Mouse (Mus musculus) erythroblast, adult 5-6 weeks (primary cell): ENCODE measurements at regions not wholly inside any gene's neighbourhood (a gene's known extent, or its start where the extent isn't known, plus 50 kb on each side); places are given as distances from the start of the nearest gene placed in this dataset.

ENCODE experiments used
- ATAC-seq: replicated peaks from 2 replicates; pipeline ENCODE4 v1.8.0; 2016; ENCODE audit warnings: moderate number of reproducible peaks, mild to moderate bottlenecking, moderate TSS enrichment, inconsistent platforms; ENCODE audit not compliant: poor library complexity, low FRiP score, severe bottlenecking

DNA sequence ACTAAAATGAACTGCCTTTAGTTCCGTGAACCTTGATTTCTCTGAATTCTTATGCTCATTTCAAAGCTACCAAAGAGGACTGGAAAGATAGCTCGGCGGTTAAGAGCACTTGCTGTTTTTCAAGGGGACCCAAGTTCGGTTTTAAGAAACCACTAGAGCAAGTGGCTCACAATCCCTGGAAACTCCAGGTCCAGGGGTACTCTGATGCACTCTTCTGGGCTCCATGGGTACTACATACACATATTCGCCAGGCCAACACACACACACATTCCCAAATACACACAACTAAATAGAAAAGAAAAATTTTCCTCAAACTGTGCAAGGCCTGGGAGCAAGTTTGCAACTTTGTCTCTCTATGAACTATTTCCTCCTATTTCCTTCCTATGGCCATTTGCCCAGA is 498.9 kb upstream of the Castor2 start:
- no peak for ATAC-seq

DNA sequence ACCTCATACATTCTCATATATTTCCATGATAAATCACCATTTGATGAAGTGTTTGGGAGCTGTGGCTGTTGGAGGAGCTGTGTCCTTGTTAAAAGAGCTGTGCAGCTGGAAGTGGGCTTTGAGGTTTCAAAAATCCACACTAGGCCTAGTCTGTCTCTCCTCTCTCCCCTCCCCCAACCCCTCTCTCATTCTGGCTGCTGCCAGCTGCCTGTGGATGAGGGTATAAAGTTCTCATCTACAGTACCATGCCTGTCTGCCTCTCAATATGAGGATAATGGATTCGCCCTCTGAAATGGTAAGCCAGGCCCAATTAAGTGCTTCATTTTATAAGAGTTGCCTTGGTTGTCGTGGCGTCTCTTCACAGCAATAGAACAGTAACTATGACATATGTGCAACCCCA is 501.4 kb upstream of the Castor2 start:
- no peak for ATAC-seq

DNA sequence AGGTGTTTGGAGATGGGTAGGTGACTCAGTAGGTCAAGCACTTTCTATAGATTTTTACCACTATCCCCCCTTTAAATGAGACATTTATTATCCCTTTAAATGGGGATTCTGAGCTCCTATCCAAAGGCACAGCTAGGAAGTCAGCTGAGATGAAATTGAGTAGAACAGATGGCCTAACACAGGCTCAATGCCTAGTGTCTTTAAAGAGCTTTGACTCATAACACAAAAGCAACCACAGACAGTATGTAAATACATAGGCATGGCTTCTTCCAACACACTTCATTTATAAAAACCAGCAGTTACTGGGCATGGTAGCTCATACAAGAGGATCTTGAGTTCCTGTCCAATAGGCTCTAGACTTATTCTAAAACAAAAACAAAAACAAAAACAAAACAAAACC is 513.0 kb upstream of the Castor2 start:
- no peak for ATAC-seq

DNA sequence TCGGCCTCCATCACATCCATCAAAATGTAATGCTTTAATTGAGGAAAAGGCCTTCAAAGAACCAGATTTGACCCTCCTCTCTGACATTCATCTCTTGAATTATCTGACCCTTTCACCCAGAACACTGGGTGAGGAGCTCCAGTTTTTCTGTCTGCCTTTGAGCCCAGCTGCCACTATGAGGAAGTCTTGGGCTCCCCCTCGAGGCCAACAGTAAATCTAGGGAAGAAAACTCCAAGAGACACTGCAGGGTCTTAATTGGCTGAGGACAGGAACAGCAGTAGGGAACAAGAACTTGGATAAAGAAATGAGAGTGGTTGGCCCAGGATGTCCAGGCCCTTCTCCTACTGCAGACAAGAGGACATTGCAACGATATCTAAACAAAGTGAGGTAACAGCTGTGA is 514.3 kb upstream of the Castor2 start:
- ATAC-seq: no peak

DNA sequence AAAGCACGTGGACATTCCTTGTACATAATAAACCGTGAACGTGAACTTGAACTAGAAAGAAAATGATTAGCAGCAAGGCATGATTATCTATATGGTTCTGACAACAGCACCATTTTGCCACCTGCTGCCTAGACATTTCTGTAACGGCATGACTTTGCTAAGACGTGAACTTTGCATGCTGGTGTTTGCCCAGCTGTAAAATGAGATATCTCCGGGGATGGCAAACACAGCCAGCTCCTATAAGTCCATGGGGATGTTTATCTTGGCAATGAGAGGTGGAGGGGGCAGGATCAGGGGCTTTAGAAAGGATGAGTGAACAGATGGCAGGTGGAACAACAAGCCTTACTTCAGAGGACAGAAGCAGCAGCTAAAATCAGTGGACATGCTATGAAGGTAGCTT is 522.9 kb upstream of the Castor2 start:
- no peak for ATAC-seq

DNA sequence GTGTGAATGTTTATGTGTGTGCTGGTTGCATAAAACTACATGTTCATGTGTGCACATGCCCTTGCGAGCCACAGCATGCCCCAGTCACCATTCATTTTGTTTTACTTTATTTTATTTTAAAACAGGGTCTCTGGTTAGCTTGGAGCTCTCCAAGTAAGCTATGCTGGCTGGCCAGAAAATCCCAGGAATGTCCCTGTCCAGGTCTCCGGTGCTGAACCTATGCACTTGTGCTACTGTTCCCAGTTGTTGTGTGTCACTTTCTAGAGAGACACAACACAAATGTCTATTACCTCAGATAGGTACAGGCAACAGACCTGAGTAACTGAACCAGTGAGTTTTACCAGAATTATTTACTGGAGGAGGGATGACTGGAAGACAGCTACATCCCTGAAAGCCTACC is 530.4 kb upstream of the Castor2 start:
- ATAC-seq: no peak

DNA sequence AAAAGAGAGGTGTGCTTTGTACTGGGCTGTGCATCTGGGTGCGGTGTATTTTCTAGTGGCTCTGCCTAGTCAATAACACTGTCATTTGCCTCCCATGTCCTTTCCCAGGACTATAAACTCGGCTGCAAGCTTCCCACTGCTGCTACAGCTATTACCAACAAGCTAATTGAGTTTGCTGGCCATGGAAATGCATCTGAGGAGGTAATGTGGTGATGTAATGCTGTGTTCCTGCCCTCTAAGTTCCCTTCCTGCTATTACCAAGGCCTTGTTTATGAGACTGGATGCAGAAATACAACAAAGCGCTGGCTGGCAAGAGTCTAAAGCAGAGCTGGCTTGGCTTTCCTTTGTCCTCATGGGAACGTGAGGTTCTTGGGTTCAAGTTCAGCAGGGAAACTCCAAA is 533.0 kb upstream of the Castor2 start:
- ATAC-seq: no peak

DNA sequence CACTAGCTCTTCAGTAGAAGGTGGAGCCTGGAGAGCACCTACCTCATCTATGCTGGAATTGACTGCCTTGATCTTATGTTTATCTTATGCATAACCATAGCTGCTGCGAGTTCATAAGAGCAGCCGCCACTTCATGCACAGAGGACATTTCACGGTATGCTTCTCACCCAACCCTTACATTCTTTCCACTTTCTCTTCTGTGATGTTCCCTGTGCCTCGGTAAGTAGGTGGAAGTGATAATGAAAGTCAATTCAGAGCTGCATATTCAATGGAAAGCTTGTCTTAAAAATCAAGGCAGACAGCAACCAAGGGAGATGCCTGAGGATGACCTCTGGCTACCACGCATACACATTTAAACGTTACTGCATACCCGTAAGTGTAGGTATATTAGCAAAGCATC is 548.9 kb upstream of the Castor2 start:
- no peak for ATAC-seq

DNA sequence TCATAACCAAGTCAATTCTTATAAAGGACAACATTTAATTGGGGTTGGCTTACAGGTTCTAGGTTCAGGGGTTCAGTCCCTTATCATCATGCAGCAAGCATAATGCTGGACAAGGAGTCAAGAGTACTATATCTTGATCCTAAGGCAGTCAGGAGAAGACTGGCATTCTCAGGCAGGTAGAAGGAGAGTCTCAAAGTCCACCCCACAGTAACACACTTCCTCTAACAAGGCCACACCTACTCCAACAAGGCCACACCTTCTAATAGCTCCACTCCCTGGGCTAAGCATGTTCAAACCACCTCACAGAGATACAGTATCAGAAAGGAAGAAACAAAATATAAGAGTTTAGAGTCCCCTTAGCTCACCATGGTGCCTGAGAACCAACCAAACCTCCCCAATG is 557.3 kb upstream of the Castor2 start:
- no peak for ATAC-seq

DNA sequence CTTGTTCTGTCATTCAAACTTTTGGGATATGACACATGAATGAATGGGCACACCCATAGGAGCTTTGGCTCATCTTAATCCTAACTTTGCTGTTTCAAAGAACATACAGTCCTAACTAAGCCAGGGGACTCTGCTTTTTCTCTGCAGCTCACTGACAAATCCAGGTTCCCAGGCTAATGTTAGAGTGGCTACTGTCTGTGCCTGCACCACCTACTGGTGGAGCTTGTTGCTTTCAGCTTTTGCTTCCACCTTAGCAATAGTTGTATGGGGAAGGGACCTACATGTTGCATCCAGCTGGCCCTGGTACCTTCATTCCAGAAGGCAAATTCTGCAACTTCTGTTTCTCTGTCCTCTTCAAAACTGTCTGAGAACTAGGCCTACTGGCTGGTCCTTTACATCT is 566.8 kb upstream of the Castor2 start:
- no peak for ATAC-seq

DNA sequence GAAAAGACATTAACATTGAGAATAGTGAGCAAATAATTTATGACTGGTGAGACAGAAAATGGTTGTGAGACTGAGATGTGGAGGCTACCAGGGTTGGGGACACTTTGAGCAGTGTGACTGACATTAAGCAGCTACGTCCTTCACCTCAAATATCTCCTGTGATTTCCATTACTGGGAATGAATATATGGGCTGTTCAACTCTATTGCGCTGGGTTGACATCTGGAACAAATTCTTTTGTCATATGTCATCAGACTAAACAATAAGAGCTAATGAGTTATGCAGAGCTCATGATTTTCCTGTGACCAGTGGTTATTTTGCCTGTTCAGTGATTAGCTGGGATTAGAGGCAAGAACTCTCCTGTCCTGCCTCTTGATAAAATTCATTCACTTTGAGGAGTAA is 593.9 kb upstream of the Castor2 start:
- no peak for ATAC-seq

DNA sequence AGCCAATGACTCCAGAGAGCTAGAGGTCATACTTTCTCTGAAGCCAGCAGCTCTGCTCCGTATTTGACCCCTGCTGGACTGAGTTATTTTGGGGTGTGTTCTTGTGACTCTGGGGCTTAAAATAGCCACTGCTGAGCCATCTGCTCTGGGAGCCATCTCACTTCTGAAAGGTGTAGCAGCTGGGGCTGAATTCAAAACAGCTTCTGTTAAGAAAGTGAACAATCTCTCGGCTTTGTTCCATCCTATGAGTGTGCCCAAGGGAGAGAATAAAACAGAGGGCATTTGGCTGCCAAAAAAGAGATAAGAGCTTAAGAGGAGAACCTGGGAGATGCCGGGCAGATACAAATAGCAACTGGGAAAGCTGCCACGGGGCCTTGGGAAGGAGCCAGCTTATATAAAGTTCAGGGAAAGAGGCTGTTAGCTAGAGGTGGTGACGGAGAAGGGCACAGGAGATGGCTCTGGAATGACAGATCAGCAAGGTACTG is 611.7 kb upstream of the Castor2 start:
- ATAC-seq: no peak

DNA sequence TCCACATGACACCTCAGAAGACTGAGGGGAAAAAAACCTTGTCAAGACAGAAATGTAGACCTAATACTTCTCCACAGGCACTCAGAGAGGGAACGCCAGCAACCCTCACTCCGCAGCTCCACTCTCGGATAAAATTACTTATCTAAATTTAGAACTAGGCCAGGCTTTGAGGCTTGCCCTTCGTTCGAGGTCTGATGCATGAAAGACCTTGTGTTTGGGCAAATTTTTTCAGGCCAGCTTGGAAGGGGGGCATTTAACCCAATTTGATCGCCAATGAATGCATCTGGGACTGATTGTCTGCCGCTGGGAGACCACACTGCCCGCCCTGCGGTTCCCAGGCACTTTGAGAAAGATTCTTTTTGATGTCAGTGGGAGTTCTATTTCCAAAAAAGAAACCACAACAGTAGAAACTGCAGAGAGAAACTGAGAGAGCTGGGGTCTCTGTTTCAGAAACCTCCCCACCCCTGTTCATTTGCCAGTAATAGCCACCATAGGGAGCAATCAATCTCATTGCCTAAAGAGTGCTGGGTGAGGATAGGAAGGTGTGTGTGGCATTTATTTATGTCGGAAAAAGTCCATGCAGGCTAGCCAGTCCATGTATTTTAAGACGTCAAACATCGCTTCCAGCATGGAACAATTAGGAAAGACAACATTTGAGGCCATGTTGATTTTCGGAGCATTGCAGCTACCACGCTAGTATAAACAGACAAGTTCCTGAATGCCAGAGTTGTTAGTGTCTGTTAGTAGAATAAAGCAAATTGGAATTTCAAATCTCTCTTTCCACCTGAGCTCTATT is 617.0 kb upstream of the Castor2 start:
- no peak for ATAC-seq

DNA sequence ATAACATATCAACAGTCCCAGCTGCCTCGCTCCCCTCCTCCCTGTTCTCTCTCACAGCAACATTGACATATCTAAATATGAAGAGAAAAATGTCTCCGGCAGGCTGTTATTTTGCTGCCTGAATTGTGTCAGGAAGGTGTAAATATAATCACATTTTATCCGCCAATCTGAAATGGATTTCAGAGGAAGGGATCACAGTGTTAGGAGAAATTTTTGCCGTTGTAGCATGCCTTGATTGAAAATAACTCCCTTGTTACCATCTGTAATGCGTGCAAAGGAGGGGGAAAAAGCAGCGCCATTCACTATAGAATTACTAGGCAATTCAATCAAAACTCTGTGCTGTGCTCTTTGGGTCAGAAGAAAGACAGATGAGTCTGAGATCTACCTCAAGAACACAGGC is 620.3 kb upstream of the Castor2 start:
- no peak for ATAC-seq

DNA sequence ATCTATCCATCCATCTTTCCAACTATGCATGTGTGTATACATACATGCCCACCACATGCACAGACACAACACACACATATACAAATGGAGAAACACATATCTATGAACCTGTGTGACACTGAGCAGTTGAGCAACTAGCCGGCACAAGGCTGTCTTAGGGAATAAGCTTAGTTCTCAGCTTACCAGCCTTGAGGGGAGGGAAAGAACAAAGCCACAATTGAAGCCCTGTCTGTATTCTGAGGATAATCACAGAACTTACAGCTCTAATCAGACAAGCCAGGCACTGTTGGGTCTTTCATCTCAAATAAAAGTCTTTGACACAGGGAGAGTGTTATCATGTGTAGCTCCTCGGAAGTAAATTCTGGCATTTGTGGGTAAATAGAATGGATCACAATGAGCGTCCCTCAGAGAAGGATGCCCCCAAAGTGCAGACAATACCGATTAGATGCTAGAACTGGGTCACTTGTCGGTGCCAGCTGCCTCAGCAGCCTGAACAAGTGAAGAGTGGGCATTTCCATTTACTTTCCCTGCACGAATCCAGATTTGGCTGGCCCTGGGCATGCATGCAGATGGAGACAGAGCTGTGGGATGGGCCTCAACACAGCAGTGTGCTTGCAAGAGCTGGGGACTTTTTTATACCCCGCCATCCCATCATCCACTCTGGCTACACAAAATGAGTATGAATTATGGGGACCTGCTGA is 646.0 kb upstream of the Castor2 start:
- ATAC-seq: no peak

DNA sequence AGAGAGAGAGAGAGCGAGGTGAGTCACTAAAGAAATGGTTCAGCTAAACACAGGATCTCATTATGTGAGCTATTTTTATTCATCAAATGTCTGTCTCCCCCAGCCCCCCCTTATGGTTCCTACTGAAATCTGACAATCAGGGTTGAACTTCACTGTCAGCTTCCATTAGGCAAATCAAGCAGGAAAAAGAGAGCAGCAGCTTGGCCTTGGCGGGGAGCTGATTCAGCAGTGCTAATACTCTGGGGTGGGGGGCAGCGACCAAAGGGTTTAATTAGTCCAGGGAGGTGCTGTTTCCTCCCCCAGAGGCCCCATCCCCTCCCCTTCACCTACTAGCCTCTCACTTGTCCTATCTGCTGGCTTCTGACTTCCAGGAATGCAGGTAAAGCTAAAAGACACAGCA is 649.6 kb upstream of the Castor2 start:
- no peak for ATAC-seq

DNA sequence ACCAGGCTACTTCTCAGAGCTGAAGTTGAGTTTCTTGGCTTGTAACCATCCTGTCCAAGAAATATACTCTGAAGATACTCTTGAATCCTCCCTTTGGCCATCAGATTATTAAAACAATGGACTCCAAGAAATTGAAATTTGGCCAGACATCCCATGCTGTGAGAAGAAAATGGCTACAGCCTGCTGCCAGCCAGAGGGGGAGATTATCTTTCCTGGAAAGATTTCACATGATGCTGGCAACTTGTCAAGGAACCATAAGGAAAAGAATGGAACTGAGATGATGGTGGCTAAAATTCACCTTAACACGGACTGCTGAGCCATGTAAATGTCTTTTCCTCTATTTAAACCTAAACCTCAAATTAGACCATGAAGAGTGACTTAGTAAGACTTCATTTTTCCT is 698.7 kb upstream of the Castor2 start:
- ATAC-seq: no peak

DNA sequence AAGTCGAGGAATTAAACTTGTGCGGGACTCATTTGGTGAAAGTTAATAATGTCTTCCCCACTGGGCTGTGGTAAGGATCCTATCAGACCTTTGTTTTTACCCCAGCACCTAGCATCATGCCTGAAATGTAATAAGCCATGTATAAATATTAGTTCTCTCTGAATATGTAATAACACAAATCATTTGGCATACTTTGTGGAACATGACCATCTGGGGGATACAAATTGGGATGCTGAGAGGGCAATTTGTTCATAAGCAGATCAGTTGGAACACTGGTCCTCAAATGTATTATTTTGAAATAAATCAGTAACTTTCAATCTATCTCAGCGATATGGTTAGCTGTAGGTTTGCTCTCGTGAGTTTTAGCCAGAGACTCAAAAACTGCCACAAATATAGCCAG is 709.6 kb upstream of the Castor2 start:
- ATAC-seq: no peak

DNA sequence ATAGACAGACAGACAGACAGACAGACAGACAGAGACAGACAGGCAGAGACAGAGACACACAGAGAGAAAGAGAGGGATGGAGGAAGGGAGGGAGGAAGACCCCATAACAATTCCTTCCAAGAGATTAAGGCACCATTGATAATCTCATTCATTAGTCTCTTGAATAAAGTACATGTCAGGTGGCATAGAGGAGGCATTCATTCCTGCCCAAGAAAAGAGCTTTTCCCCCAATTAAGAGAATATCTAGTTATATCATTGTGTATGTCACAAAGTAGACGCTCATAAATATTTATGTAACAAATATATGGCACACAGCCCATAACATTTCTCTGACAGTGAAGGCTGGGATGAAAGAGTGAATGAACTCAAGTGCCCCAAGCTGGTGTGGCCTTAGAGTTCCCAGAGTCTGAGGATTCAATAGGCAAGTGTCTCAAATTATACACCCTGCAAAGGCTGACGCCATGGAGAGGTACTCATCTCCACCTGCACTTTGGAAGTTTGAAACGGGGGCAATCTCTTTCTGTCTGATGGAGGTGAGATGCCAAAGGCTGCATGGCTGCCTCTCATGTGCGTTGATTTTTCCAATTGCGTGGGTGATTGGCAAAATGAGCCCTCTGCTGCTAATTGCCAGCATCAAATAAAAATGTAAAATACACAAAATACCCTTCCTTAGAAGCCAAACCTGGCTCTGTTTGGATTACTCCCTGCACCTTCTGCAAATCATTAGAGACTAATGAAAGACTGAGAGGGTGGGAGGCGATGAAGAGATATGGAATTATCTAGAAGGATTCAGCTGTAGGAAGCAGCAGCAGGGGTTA is 710.3 kb upstream of the Castor2 start:
- ATAC-seq: no peak

DNA sequence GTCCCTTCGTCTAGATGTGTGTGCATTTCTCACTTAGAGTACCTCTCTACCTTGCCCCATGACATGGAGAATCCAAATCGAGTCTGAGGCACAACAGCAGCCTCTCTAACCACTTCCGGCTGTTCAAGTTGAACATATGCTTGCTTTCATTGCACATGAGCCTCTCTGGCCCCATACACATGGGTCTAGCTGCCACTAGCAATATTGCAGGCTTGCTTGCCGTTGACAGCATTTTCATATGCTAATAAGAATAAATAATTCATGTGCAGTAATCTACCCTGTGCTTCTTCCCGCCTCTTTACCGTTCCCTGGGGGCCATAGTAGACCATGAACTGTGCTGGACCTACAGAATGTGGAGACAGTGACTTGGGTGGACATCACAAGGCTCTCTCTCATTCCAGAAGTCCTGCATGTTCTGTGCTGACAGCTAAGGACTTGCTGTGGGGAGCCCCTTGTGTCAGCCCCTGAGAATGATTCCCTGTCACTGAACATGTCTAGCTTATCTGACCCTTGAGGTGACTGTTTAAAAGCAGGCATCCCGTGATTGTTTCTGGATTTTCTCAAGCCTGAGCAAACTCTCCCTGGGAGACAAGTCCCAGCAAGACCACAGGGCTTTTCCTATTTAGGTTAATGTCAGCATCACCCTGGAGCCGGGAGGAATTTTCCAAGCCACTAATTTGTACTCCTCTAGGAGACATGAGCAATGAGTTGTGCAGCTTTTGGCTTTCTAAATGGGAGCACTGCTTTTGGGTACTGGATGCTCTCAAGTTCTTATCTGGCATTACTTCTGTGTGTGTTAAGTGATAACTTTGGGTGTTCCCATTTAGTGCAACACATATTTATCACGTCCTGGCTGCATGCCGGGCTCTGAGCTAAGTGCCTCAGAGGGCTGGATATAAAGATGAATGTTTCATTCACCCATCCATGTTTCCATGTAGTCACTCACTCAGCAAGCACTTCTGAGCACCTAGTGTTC is 713.8 kb upstream of the Castor2 start:
- no peak for ATAC-seq
